Mouse (Mus musculus): ENCODE measurements around the gene Akap11. TPM values are rescaled to one million over a fixed set of nuclear protein-coding genes. Genes with fewer than 3 reads are reported as not detected.

The Akap11 gene
- total and polyA plus RNA-seq, 3 experiments = 10.9 to 17.5 (median 12.0) TPM

- Histone ChIP-seq H3K9ac (ENCODE audit: insufficient read depth, low read depth) (no peak overlapping the region), H3K4me3 (replicated peaks in 1 of 3; ENCODE audit: low read depth in 2 of 3, low read length in 2 of 3, poor library complexity in 1 of 3) (no peak overlapping the region), H3K9me3 (replicated peaks; ENCODE audit: low read length) (no peaks in the 10 kb centered on the region), H3K4me1 (ENCODE audit: control insufficient read depth in 1 of 2, insufficient read depth in 2 of 2) (no peaks in the 10 kb centered on the region), H3K27ac (ENCODE audit: insufficient read depth, low read depth) (no peak overlapping the region), H3K27me3 (replicated peaks) (no peaks in the 10 kb centered on the region), H3K36me3 (replicated peaks in 1 of 2; ENCODE audit: control insufficient read depth in 1 of 2, insufficient read depth in 1 of 2, low read length in 1 of 2) (no peaks in the 10 kb centered on the region), H3K4me2 (ENCODE audit: insufficient read depth, low read depth, poor library complexity, severe bottlenecking) (no peak overlapping the region), H3K79me2 (replicated peaks; ENCODE audit: control insufficient read depth, extremely low read depth, insufficient read depth, poor library complexity, severe bottlenecking) (no peaks in the 10 kb centered on the region)
- no peak for DNase-seq (ENCODE audit: extremely low read depth)
- dilution Hi-C loops (cut with MboI; ENCODE audit: extremely low pct_ligation_motif_present, extremely low pct_unique_long_range_greater_than_20kb, low sequenced_read_pairs) (no loop called here), in situ Hi-C loops (cut with MboI; ENCODE audit: low pct_ligation_motif_present, low pct_unique_long_range_greater_than_20kb, low sequenced_read_pairs) (no loop called here)
- no peak for TF ChIP-seq PAX5 (IDR thresholded peaks at IDR 0.05; ENCODE audit: low read length)
- TF ChIP-seq RCOR1 (conservative IDR thresholded peaks at IDR 0.05; ENCODE audit: low read depth, low read length) = no peak
- no peak for TF ChIP-seq USF1 (IDR thresholded peaks at IDR 0.05; ENCODE audit: low read depth, low read length)
- no peak for TF ChIP-seq ETS1 (conservative IDR thresholded peaks at IDR 0.05; ENCODE audit: low read depth, low read length)
- TF ChIP-seq TBP (conservative IDR thresholded peaks at IDR 0.05; ENCODE audit: low read depth, low read length) = no peak
- TF ChIP-seq JUN (IDR thresholded peaks at IDR 0.05; ENCODE audit: insufficient read depth, low read depth, low read length) = no peak
- TF ChIP-seq POLR2AphosphoS2 (IDR thresholded peaks at IDR 0.05; ENCODE audit: low read depth, low read length) = no peak
- TF ChIP-seq NELFE (IDR thresholded peaks at IDR 0.05; ENCODE audit: low read depth, low read length) = no peak
Measured at GRCm38 (mm10) chr14:78468991-78469390, 67.6 kb downstream of the Akap11 start.

GRCm38 (mm10) chr14:78467994-78468393 is 68.6 kb downstream of the Akap11 start:
- no peak for TF ChIP-seq NRF1 (IDR thresholded peaks at IDR 0.05; ENCODE audit: low read depth, low read length)
- TF ChIP-seq HCFC1 (IDR thresholded peaks at IDR 0.05; ENCODE audit: low read depth, low read length) = no peak
- TF ChIP-seq MAZ (IDR thresholded peaks at IDR 0.05; ENCODE audit: low read depth, low read length) = no peak
- no peak for TF ChIP-seq RAD21 (IDR thresholded peaks at IDR 0.05; ENCODE audit: low read depth, low read length)
- no peak for TF ChIP-seq ZC3H11A (IDR thresholded peaks at IDR 0.05; ENCODE audit: low read depth, low read length)
- no peak for TF ChIP-seq ETS1 (conservative IDR thresholded peaks at IDR 0.05; ENCODE audit: low read depth, low read length)
- TF ChIP-seq SIN3A (IDR thresholded peaks at IDR 0.05; ENCODE audit: low read length) = no peak
- TF ChIP-seq ZNF384 (IDR thresholded peaks at IDR 0.05; ENCODE audit: low read depth, low read length) = no peak
- Histone ChIP-seq H3K4me3 (replicated peaks in 1 of 3; ENCODE audit: low read depth in 2 of 3, low read length in 2 of 3, poor library complexity in 1 of 3) (no peak overlapping the region), H3K27ac (ENCODE audit: insufficient read depth, low read depth) (no peak overlapping the region), H3K9me3 (replicated peaks; ENCODE audit: low read length) (no peaks in the 10 kb centered on the region), H3K27me3 (replicated peaks) (no peaks in the 10 kb centered on the region), H3K36me3 (replicated peaks in 1 of 2; ENCODE audit: control insufficient read depth in 1 of 2, insufficient read depth in 1 of 2, low read length in 1 of 2) (no peaks in the 10 kb centered on the region), H3K79me2 (replicated peaks; ENCODE audit: control insufficient read depth, extremely low read depth, insufficient read depth, poor library complexity, severe bottlenecking) (no peaks in the 10 kb centered on the region), H3K4me1 (ENCODE audit: control insufficient read depth in 1 of 2, insufficient read depth in 2 of 2) (no peaks in the 10 kb centered on the region), H3K9ac (ENCODE audit: insufficient read depth, low read depth) (no peak overlapping the region), H3K4me2 (ENCODE audit: insufficient read depth, low read depth, poor library complexity, severe bottlenecking) (no peak overlapping the region)
- DNase-seq (ENCODE audit: extremely low read depth) = no peak
- in situ Hi-C loops (cut with MboI; ENCODE audit: low pct_ligation_motif_present, low pct_unique_long_range_greater_than_20kb, low sequenced_read_pairs) = no loop called here
- dilution Hi-C loops (cut with MboI; ENCODE audit: extremely low pct_ligation_motif_present, extremely low pct_unique_long_range_greater_than_20kb, low sequenced_read_pairs) = no loop called here
